Mouse (Mus musculus): ENCODE results near the gene Lcp1. TPM values are rescaled to one million over a fixed set of nuclear protein-coding genes. Genes with fewer than 3 reads are reported as not detected.

Gene Lcp1
- polyA plus RNA-seq, 1 experiment = 7.1 TPM

DNA sequence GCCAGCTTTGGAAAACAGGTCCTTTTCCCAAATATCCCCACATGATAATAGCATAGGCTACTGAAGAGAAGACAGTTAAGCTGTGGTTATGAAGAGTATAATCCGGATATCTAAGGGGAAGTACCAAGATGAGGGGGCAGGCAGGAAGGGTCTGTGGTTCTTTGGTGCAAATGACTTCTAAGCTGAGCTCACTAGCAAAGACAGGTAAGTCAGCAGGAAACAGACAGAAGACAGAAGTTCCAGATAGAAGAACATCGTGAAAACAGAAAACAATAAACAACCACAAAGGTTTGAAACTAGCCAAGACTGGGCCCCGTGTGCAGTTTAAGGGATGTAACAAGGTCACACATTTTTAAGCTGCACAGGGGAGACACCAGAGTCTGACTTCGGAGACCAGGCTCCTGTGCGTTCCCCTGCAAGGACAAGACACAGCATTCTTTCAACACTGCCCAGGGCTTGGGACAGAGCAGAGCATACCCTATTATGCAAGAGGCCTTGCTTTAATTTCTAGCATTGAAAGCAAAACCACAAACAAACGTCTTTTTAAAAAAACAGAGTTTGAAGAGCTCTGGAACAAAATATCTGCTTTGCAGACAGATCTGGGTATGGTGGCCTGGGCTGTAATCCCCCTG is 96.7 kb downstream of the Lcp1 start:
- Histone ChIP-seq H3K4me1 (peaks cover 22% of the 10 kb centered on the region), H3K27me3 (replicated peaks) (no peaks in the 10 kb centered on the region), H3K36me3 (replicated peaks; ENCODE audit: low read length) (peaks cover 25% of the 10 kb centered on the region), H3K4me3 (replicated peaks) (no peak overlapping the region), H3K9me3 (no peaks in the 10 kb centered on the region)
- TF ChIP-seq FLI1 (IDR thresholded peaks at IDR 0.05; ENCODE audit: low read length) = no peak
- TF ChIP-seq GATA1 (IDR thresholded peaks at IDR 0.05; ENCODE audit: borderline replicate concordance, low read length) = no peak

DNA sequence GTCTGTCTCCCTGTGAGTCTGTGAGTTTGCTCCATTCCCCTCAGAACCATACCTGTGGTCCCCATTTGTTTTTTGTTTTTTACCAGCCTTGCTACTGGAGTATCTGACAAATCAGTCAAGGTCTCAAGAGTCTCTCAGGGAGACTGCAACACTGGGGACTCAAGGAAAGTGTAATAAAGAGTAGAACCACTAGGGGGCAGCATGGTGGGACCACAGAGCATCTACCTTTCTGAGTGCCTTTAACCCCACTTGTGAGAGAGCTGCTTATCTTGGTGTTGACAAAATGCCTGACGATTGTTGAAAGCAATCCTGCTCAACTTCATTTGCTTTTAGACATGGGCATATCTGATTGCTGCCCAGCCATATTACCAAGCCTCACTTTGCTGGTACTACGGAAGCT is 98.9 kb downstream of the Lcp1 start:
- no peak overlapping the region for H3K4me3 ChIP-seq (replicated peaks)
- H3K4me1 ChIP-seq = peaks cover 25% of the 10 kb centered on the region
- H3K9me3 ChIP-seq = no peaks in the 10 kb centered on the region
- TF ChIP-seq FLI1 (IDR thresholded peaks at IDR 0.05; ENCODE audit: low read length) (no peak), GATA1 (IDR thresholded peaks at IDR 0.05; ENCODE audit: borderline replicate concordance, low read length) (no peak)
- H3K27me3 ChIP-seq (replicated peaks) = no peaks in the 10 kb centered on the region
- peaks cover 18% of the 10 kb centered on the region for H3K36me3 ChIP-seq (replicated peaks; ENCODE audit: low read length)

DNA sequence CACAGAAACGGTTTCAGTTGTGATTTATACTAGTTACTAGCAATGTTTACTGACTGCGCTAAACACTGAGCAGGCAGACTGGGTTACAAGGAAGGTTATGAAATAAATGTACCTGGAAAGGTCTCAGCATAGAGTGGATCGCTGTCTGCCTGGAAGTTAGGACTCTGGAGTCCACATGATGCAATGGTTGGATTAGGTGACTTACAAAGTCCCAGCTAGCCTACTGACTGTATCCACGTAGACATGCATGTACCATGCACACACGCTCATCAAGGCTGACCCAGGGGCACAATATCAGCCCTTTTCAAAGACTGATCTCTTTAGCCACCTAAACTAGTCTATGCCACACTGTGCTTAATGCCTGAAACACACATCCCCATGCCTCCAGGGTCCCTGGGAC is 102.2 kb downstream of the Lcp1 start:
- Histone ChIP-seq H3K4me3 (replicated peaks) (no peak overlapping the region), H3K36me3 (replicated peaks; ENCODE audit: low read length) (peaks cover 2% of the 10 kb centered on the region), H3K4me1 (peaks cover 42% of the 10 kb centered on the region), H3K9me3 (no peaks in the 10 kb centered on the region), H3K27me3 (replicated peaks) (no peaks in the 10 kb centered on the region)
- no peak for TF ChIP-seq FLI1 (IDR thresholded peaks at IDR 0.05; ENCODE audit: low read length)
- TF ChIP-seq GATA1 (IDR thresholded peaks at IDR 0.05; ENCODE audit: borderline replicate concordance, low read length) = no peak

DNA sequence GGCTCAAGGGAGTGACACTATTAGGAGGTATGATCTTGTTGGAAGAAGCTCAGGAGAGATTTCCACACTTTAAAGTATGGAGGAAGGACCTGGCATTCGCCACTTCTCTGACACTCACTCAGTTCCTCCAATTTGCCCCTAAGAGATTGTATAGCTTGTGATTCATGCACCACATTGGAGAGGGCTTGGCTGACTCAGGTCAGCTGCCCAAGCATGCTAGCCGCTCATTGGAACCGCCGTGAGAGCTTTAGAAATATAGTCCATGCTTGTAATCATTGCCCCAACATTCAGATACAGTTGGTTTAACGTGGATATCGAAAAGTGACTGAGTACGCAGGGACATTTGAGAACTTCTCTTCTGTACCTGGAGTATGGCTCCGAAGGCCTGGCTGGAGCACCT is 104.7 kb downstream of the Lcp1 start:
- H3K4me1 ChIP-seq = peaks cover 45% of the 10 kb centered on the region
- no peaks in the 10 kb centered on the region for H3K27me3 ChIP-seq (replicated peaks)
- TF ChIP-seq FLI1 (IDR thresholded peaks at IDR 0.05; ENCODE audit: low read length) (no peak), GATA1 (IDR thresholded peaks at IDR 0.05; ENCODE audit: borderline replicate concordance, low read length) (no peak)
- H3K36me3 ChIP-seq (replicated peaks; ENCODE audit: low read length) = no peaks in the 10 kb centered on the region
- H3K9me3 ChIP-seq = no peaks in the 10 kb centered on the region
- H3K4me3 ChIP-seq (replicated peaks) = no peak overlapping the region

DNA sequence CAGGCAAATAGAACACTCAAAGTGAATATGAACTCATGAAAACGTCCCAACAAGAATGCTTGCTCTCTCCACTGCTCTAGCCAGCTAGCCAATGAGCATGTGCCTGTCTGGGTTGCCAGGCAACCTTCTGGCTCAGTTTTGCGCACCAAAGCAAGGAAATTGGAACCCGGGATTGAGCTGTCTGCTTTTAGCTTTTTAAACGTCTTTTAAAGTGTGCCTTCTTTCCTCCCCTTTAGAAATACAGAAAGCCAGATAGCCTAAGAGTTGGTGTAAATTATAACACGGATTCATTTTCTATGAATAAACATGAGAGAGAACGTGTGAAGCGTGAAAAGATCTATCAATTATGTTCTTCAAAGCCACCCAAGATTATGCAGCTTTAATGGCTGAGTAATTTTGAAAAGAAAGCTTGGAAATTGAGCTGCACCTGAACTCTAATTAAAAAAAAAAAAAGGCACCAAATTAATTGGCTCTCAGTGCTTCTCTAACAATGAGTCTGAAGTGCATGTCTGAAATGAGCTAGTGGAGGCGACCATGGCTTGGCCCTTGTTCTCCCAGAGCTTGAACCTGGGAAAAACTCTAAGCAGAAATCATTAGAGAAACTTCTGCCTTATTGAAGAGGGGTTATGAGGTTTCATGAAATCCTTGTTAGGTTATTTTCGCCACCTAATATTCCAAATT is 105.2 kb downstream of the Lcp1 start:
- H3K9me3 ChIP-seq = no peaks in the 10 kb centered on the region
- H3K27me3 ChIP-seq (replicated peaks) = no peaks in the 10 kb centered on the region
- H3K4me3 ChIP-seq (replicated peaks) = no peak overlapping the region
- no peaks in the 10 kb centered on the region for H3K36me3 ChIP-seq (replicated peaks; ENCODE audit: low read length)
- peaks cover 40% of the 10 kb centered on the region for H3K4me1 ChIP-seq
- TF ChIP-seq GATA1 (IDR thresholded peaks at IDR 0.05; ENCODE audit: borderline replicate concordance, low read length) (no peak), FLI1 (IDR thresholded peaks at IDR 0.05; ENCODE audit: low read length) (no peak)

DNA sequence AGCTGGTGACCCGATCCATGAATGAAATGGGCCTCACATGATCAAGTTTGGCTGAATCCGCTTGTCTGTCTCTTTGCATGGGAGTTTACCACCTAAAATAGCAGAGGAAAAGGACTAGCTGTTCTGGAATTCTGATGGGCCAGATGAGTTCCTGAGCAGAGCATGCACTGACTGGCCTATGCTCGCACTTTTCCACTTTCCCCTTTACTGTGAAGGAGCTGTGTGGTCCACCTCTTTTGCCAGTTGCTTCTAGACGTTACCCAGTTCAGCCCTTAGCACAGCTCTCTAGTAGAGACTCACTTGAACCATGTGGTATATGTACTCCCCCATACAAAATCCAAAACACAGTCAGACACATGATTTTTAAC is 105.7 kb downstream of the Lcp1 start:
- H3K36me3 ChIP-seq (replicated peaks; ENCODE audit: low read length) = no peaks in the 10 kb centered on the region
- H3K9me3 ChIP-seq = no peaks in the 10 kb centered on the region
- peaks cover 35% of the 10 kb centered on the region for H3K4me1 ChIP-seq
- no peak for TF ChIP-seq FLI1 (IDR thresholded peaks at IDR 0.05; ENCODE audit: low read length)
- TF ChIP-seq GATA1 (IDR thresholded peaks at IDR 0.05; ENCODE audit: borderline replicate concordance, low read length) = no peak
- no peak overlapping the region for H3K4me3 ChIP-seq (replicated peaks)
- no peaks in the 10 kb centered on the region for H3K27me3 ChIP-seq (replicated peaks)

DNA sequence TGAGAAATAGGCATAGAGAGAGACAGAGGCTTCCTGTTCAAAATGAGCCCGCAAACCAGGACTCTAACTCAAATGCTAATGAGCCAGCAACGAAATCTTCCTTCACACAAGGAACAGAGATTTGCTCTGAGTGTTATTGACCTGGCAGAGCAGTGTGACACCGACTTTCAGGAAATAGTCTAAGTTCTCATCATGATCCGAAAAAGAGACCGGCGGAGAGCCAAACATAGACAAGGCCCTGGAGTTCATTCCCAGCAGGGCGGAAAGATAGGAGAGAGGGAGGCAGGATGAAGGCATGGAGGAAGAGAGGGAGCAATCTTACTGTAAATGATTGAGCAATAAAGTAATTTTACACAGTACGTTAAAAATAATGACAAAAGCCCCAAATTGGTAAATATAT is 106.2 kb downstream of the Lcp1 start:
- Histone ChIP-seq H3K27me3 (replicated peaks) (no peaks in the 10 kb centered on the region), H3K9me3 (no peaks in the 10 kb centered on the region), H3K4me1 (peaks cover 36% of the 10 kb centered on the region), H3K36me3 (replicated peaks; ENCODE audit: low read length) (no peaks in the 10 kb centered on the region), H3K4me3 (replicated peaks) (no peak overlapping the region)
- TF ChIP-seq GATA1 (IDR thresholded peaks at IDR 0.05; ENCODE audit: borderline replicate concordance, low read length) = no peak
- TF ChIP-seq FLI1 (IDR thresholded peaks at IDR 0.05; ENCODE audit: low read length) = no peak

DNA sequence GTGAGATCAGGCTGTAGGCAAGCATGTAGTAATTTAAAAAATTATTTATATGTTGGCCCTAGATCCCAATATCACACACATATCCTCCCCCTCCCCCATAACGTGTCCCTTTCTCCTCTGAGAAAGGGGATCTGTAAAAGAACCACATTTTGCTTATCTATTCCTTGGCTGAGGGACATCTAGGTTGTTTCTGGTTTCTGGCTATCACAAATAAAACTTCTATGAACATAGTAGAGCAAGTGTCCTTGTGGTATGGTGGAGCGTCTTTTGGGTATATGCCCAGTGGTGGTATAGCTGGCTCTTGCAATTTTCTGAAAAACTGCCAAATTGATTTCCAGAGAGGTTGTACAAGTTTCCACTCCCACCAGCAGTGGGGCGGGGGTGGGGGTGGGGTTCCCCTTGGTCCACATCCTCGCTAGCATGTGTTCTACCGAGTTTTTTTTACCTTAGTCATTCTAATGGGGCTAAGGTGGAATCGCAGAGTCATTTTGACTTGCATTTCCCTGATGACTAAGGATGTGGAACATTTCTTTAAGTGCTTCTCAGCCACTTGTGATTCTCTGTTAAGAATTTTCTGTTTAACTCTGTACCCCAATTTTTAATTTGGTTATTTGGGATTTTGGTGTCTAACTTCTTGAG is 107.3 kb downstream of the Lcp1 start:
- TF ChIP-seq FLI1 (IDR thresholded peaks at IDR 0.05; ENCODE audit: low read length) (no peak), GATA1 (IDR thresholded peaks at IDR 0.05; ENCODE audit: borderline replicate concordance, low read length) (no peak)
- no peaks in the 10 kb centered on the region for H3K9me3 ChIP-seq
- no peaks in the 10 kb centered on the region for H3K36me3 ChIP-seq (replicated peaks; ENCODE audit: low read length)
- H3K27me3 ChIP-seq (replicated peaks) = no peaks in the 10 kb centered on the region
- H3K4me1 ChIP-seq = peaks cover 35% of the 10 kb centered on the region
- H3K4me3 ChIP-seq (replicated peaks) = no peak overlapping the region

DNA sequence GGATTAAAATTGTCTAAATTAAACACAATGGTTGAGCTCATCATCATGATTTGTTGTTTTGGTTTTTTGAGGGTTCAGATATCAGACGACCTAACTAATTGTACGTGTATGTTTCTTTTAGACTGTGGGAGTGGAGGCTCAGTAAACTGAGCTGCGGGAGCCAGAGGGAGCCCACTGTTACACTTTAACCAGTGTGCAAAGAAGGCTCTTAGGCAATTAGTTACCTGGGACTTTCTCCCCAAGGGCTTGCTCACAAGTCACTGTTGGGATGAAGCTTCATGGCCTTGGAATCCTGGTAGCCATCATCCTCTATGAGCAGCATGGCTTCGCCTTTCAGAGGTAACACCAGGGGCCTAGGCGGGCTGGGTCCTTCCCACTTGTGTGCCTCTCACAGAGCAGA is 111.2 kb downstream of the Lcp1 start, which contains the start of gene Cpb2:
Gene Cpb2 (plus strand): TSS at position 201 of the 400 bp plus-strand sequence.
- TF ChIP-seq FLI1 (IDR thresholded peaks at IDR 0.05; ENCODE audit: low read length) (no peak), GATA1 (IDR thresholded peaks at IDR 0.05; ENCODE audit: borderline replicate concordance, low read length) (no peak)
- no peaks in the 10 kb centered on the region for H3K36me3 ChIP-seq (replicated peaks; ENCODE audit: low read length)
- H3K4me1 ChIP-seq = peaks cover 31% of the 10 kb centered on the region
- H3K27me3 ChIP-seq (replicated peaks) = no peaks in the 10 kb centered on the region
- no peaks in the 10 kb centered on the region for H3K9me3 ChIP-seq
- no peak within 1 kb of the TSS for H3K4me3 ChIP-seq (replicated peaks)
